Mouse (Mus musculus) stomach, postnatal 0 days (tissue): ENCODE data around the gene Pacs2. TPM values are rescaled to one million over a fixed set of nuclear protein-coding genes. Genes with fewer than 3 reads are reported as not detected.

Source experiments
- ATAC-seq: fragments of 200-750 bp; cut with Nextera tagmentation; 2 replicates; pipeline ENCODE4 v1.8.0; 2017; ENCODE audit not compliant: low FRiP score, low TSS enrichment
- DNase-seq: peaks from one replicate; pipeline ENCODE4 v3.0.0-alpha.2; 2016; ENCODE audit warnings: low spot score
- H3K27ac ChIP-seq: fragments of 300-500 bp; sonication (generic); replicated peaks from 2 replicates; pipeline ENCODE4 v1.5.1; 2014; ENCODE audit warnings: mild to moderate bottlenecking, control low read depth
- H3K27me3 ChIP-seq: fragments of 300-500 bp; sonication (generic); 2 replicates; pipeline ENCODE4 v1.6.1; 2014; ENCODE audit warnings: low read length; ENCODE audit not compliant: control insufficient read depth, insufficient read depth
- H3K36me3 ChIP-seq: fragments of 300-500 bp; sonication (generic); 2 replicates; pipeline ENCODE4 v1.6.1; 2014; ENCODE audit warnings: low read length, mixed read lengths; ENCODE audit not compliant: control insufficient read depth, insufficient read depth
- H3K4me1 ChIP-seq: fragments of 300-500 bp; sonication (generic); replicated peaks from 2 replicates; pipeline ENCODE4 v1.6.1; 2014; ENCODE audit warnings: antibody characterized with exemption; ENCODE audit not compliant: control insufficient read depth, insufficient read depth
- H3K4me2 ChIP-seq: fragments of 300-500 bp; sonication (generic); replicated peaks from 2 replicates; pipeline ENCODE4 v1.6.1; 2014; ENCODE audit warnings: low read depth, mild to moderate bottlenecking, control low read depth, moderate library complexity
- H3K4me3 ChIP-seq: fragments of 300-500 bp; sonication (generic); 2 replicates; pipeline ENCODE4 v1.5.1; 2014; ENCODE audit warnings: low read depth, low read length, control low read depth
- H3K9ac ChIP-seq: fragments of 300-500 bp; sonication (generic); 2 replicates; pipeline ENCODE4 v1.6.1; 2014; ENCODE audit warnings: mild to moderate bottlenecking, low read length, control low read depth, mixed read lengths
- H3K9me3 ChIP-seq: fragments of 300-500 bp; sonication (generic); 2 replicates; pipeline ENCODE4 v1.6.1; 2016; ENCODE audit warnings: low read length; ENCODE audit not compliant: control insufficient read depth
- CTCF ChIP-seq: IDR thresholded peaks from 2 replicates; pipeline ENCODE4 v1.5.1; 2016; ENCODE audit warnings: antibody characterized with exemption, low read depth, mild to moderate bottlenecking, moderate library complexity
- EP300 ChIP-seq: optimal IDR thresholded peaks from 2 replicates; pipeline ENCODE3; 2016; ENCODE audit warnings: antibody characterized with exemption
- WGBS: fragments of 180-500 bp; shearing (Covaris S2); extraction: QIAGEN DNeasy Blood & Tissue Kit; methylation state at CpG from one replicate; pipeline ENCODE4 v1.1.7; 2014; 5-methylcytosine and 5-hydroxymethylcytosine counted together
- polyA plus RNA-seq: library from polyadenylated mRNA; unstranded; fragments of >200 nt; fragmentation: Nextera tagmentation; extraction: Ambion mirVana; gene quantifications from 2 replicates; pipeline ENCODE4 v1.2.1, GENCODE M21; 2015

Gene Pacs2
- polyA plus RNA-seq, 1 experiment from 2014 or later, result 4.1 TPM

DNA sequence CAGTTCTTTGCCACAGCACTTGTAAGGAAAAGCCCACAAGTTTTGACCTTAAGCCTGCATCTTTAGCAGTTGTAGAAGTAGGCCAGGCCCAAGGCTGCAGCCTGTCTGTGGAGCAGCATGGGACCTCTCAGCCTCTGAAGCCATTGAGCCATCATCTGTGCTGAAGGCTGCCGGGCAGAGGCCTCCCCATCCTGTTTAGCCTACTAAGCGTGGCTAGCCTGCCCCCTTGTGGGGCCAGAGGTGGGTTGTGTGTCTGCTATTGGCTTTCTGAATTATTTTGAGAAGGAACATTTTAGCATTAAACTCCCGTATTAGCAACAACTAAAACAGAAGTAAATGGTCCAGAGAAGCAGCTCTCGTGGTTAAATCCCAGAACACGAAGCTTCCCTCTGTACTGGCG, 88.2 kb downstream of the Pacs2 start:
- Histone ChIP-seq H3K4me1 (no peaks in the 10 kb centered on the region; the same call in 1 of the 2 replicates), H3K4me2 (no peak overlapping the region), H3K4me3 (no peak overlapping the region), H3K27me3 (no peaks in the 10 kb centered on the region), H3K27ac (no peak overlapping the region), H3K9me3 (no peaks in the 10 kb centered on the region), H3K36me3 (no peaks in the 10 kb centered on the region), H3K9ac (no peak overlapping the region)
- 52% methylated on average over 6 of the region's 6 CpGs for WGBS
- DNase-seq (peak; percentile 63), ATAC-seq (0 out of 2 replicates have a peak, but pooled peaks have one; percentile 46)
- TF ChIP-seq EP300, result no peak
- TF ChIP-seq CTCF, result peak; percentile 79

DNA sequence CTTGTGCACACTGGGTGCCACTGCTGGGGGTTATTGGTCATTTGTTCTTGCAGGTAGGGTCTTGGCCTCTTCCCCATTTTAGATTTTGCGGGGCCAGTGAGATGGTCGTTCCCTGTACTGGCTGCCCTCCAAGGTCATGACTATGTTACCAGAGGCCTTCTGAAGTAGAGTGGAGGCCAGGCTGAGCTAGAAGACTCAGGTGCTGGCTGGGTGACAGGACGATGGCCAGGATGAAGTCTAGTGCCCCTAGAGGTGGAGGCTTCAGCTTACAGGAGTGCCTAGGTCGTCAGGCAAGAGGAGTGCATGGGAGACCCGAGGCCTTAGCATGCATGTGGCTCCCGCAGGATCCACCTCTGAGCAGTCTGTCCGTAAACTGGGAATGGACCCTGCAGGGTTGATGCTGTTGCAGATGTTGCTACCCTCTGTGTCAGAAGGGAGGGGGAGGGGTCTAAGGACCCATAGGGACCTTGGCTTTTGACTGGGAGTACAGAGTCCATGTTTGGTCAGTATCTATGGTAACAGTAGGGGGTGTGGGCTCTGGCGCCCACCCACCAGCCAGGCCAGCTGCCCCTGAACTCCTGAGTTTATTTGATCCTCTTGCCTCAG, 89.6 kb downstream of the Pacs2 start:
- Histone ChIP-seq H3K27ac (no peak overlapping the region), H3K9ac (no peak overlapping the region), H3K4me2 (no peak overlapping the region), H3K4me1 (no peaks in the 10 kb centered on the region; the same call in 1 of the 2 replicates), H3K27me3 (no peaks in the 10 kb centered on the region), H3K36me3 (no peaks in the 10 kb centered on the region), H3K4me3 (no peak overlapping the region), H3K9me3 (no peaks in the 10 kb centered on the region)
- 73% methylated on average over 8 of the region's 8 CpGs for WGBS
- TF ChIP-seq EP300 (no peak), CTCF (peak; percentile 64)
- DNase-seq (peak; percentile 46), ATAC-seq (peak; percentile 36; the same call in 1 of the 2 replicates)

DNA sequence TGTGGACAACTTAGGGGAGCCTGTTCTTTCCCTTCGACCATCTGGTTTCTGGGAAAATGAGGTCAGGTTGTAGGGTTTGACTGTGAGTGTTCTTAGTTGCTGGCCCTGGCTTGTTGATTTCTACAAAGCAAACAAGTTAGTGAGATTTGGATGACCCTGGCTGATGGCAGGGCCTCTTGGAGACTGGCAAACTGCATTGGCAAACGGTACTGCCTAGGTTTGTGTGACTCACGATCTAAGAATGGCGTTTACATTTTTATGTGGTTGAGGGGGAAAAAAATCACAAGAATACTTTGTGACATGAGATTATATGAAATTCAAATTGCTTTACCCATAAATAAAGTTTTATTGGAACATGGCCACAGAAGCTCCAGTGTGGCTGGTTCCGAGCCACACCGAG, 92.1 kb downstream of the Pacs2 start:
- no peak for TF ChIP-seq CTCF
- TF ChIP-seq EP300, result no peak
- 43% methylated on average over 6 of the region's 6 CpGs for WGBS
- Histone ChIP-seq H3K36me3 (no peaks in the 10 kb centered on the region), H3K27me3 (no peaks in the 10 kb centered on the region), H3K9me3 (no peaks in the 10 kb centered on the region), H3K27ac (0 out of 2 replicates have a peak overlapping the region, but pooled peaks have one; percentile 13), H3K4me2 (no peak overlapping the region), H3K4me1 (no peaks in the 10 kb centered on the region), H3K9ac (no peak overlapping the region), H3K4me3 (no peak overlapping the region)
- peak; percentile 50 for ATAC-seq
- peak; percentile 47 for DNase-seq

DNA sequence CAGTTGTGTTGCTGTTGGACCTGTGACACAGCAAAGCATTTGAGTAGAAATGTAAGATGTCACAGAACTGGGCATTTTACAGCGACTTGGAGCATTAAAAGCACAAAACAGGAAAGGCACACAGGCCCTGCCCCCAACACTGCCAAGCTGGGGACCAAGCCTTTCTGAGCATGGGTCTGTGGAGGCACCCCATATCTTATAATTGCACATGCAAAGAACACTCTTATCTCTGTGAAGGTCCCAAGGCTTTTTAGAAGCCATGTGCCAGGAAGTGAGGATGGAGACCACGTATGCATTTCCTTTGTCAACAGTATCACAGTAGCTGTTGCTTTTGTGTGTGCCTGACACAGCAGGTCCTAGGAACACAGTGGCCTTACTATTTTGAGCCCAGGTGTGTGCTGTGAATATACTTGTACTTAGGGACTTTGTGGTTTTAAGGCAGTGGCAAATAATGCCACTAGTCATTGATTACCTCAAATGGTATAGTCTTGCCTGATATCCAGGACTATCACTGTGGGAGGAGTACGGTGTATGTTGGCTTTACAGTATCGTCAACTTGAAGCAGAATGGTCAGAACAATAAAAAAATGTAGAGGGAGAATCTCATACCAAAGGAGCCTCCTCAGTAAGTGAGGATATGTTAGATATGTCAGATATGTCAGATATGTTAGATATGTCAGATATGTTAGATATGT, 93.3 kb downstream of the Pacs2 start:
- H3K4me3 ChIP-seq, result no peak overlapping the region
- DNase-seq (no peak), ATAC-seq (no peak)
- H3K4me1 ChIP-seq, result no peaks in the 10 kb centered on the region
- H3K9ac ChIP-seq, result no peak overlapping the region
- TF ChIP-seq CTCF (no peak), EP300 (no peak)
- H3K9me3 ChIP-seq, result no peaks in the 10 kb centered on the region
- H3K27me3 ChIP-seq, result no peaks in the 10 kb centered on the region
- H3K36me3 ChIP-seq, result no peaks in the 10 kb centered on the region; the same call in 1 of the 2 replicates
- H3K27ac ChIP-seq, result no peak overlapping the region
- 65% methylated on average over 4 of the region's 4 CpGs for WGBS
- no peak overlapping the region for H3K4me2 ChIP-seq

DNA sequence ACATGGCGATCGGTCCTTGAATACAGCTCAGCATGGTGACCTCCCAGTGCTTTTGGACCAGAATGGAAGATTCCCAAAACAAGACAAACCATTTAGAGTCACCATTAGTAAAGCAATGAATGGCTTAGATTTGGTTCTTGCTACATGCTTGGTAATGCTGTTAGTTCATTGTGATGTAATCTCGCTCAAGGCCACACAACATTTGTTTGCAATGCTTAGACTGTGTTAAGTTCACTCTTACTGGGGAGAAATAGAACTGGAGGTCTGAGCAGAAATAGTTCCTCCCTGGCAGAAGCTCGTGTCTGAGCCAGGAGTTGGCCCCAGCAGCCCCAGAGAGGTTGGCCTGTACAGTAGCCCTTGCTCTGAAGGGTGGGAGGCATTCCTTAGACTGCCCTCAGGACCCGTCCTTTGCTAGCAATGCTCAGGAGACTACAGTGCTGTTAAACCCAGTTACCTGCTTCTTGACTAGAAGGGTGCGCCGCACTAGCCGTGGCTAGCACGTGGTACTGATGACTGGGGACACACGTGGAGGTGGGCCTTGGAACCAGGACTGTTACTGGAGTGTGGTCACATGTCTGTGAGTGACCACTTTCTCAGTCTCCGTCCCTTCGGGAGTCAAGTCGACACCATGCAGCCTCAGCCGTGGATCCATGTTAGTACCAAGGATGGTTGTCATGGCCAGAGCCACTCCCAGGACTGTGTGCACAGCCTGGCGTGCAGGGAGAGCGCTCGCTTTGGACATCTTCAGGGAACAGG, 94.4 kb downstream of the Pacs2 start:
- 80% methylated on average over 17 of the region's 17 CpGs for WGBS
- Histone ChIP-seq H3K4me1 (no peaks in the 10 kb centered on the region), H3K9me3 (no peaks in the 10 kb centered on the region), H3K4me3 (no peak overlapping the region), H3K9ac (no peak overlapping the region), H3K36me3 (peaks cover 3% of the 10 kb centered on the region; the same call in 1 of the 2 replicates), H3K4me2 (no peak overlapping the region), H3K27ac (no peak overlapping the region), H3K27me3 (no peaks in the 10 kb centered on the region)
- DNase-seq (no peak), ATAC-seq (no peak)
- no peak for TF ChIP-seq EP300
- TF ChIP-seq CTCF, result no peak

DNA sequence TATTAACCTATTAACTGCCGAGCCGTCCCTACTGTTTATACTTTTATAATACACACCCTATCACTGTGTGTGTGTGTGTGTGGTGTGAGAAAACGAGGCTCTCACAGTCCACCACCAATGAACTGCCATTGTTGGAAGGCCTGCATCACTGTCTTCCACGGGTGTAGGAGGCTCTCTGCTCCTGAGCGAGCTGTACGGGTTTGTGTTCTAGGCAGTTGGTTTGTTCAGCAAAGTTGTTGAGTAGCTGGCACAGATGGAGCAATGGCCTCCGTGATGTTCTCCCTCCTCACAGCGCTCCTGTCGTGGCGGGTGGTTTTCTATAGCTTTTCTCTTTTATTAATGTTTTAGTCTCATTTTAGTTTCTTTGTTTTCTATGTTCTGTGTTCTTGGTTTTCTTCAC, 95.5 kb downstream of the Pacs2 start:
- ATAC-seq (no peak), DNase-seq (no peak)
- Histone ChIP-seq H3K4me2 (no peak overlapping the region), H3K4me3 (no peak overlapping the region), H3K27me3 (no peaks in the 10 kb centered on the region), H3K4me1 (no peaks in the 10 kb centered on the region), H3K9me3 (no peaks in the 10 kb centered on the region), H3K9ac (no peak overlapping the region), H3K36me3 (peaks cover 3% of the 10 kb centered on the region; the same call in 1 of the 2 replicates), H3K27ac (no peak overlapping the region)
- no peak for TF ChIP-seq EP300
- no peak for TF ChIP-seq CTCF
- WGBS, result 83% methylated on average over 10 of the region's 10 CpGs
